Mouse (Mus musculus) liver, postnatal 0 days (tissue): ENCODE measurements around the gene Olfr1431.

Source experiments
- CTCF ChIP-seq: sonication (generic); IDR thresholded peaks from 2 replicates; pipeline ENCODE4 v1.5.1; 2016; ENCODE audit warnings: antibody characterized with exemption, low read depth
- EP300 ChIP-seq: IDR thresholded peaks from 2 replicates; pipeline ENCODE4 v1.6.1; 2016; ENCODE audit warnings: antibody characterized with exemption, low read depth, mild to moderate bottlenecking

- TF ChIP-seq EP300, result no peak
- TF ChIP-seq CTCF, result no peak
Measured at GRCm38 (mm10) chr19:12260732-12261131, 60.3 kb downstream of the Olfr1431 start, which contains the start of gene Olfr235.
